8 mouse cellular contexts compared by ENCODE assay signal in the genomic region with DNA sequence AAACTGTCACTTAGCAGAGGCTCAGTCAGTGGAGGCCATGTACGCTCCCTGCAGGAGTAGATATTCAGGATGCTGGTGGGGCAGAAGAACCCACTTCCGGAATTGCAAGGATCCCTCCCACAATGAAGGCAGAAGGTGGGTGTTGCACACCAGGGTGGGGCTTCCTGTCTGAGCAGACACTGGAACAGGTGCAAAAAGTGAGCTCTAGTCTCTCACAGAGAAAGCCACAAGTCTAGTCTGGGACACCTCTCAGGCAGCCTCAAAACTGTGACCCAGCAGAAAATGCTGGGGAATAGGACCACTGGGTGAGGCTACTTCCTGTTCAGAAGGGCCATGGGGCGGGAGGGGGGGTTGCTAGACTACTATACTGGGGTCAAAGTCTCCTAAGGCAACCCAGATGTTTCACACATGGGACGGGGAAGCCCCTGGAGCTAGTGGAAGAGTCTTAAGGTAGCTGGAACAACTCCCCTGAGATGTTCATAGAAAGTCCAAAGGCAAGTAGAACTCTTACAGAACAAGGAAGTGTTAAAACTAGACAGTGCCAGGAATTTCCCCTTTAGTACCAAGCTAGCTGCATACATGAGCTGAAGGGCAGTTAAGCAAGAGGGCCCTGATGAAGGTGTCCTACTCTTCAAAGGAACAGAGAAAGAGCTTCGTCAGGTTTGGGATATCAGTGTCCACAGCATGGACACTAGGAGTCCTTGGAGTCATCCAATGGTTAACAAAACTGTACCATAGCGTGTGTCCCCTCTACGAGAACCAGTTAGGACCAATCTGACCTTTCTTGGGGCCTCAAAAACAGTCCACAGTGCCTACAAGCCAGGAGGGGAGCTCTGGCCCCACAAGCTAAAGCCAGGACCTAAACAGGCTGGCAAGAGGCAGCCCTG. TPM values are rescaled to one million over a fixed set of nuclear protein-coding genes. Genes with fewer than 3 reads are reported as not detected.
DNase-seq lines count a peak whose midpoint lies in the region; ATAC-seq lines count a peak whose summit lies in the region.

No protein-coding gene starts in this region.

- H3K36me3 ChIP-seq in heart, embryonic 15.5 days: peaks cover 21% of the 10 kb centered on the region

- 61% methylated on average over 7 of the region's 7 CpGs for WGBS in heart, embryonic 15.5 days

- H3K4me1 ChIP-seq in heart, embryonic 15.5 days (replicated peaks): peaks cover 83% of the 10 kb centered on the region

- DNase-seq in 416B (ENCODE audit: low read depth) (peak; percentile 87), A20 (ENCODE audit: low read depth, low spot score) (peak; percentile 78)
- no peak for DNase-seq in left cerebral cortex, adult 9 months (ENCODE audit: low spot score in 2 of 2)
- no peak for DNase-seq in urinary bladder, postnatal 25 days (ENCODE audit: low spot score)
- DNase-seq in urinary bladder, postnatal 10 days (ENCODE audit: low spot score): no peak

- H3K4me2 ChIP-seq in heart, embryonic 15.5 days: no peak overlapping the region

- peak overlapping the region; percentile 85; the same call in 1 of the 2 replicates for H3K27ac ChIP-seq in heart, embryonic 15.5 days

- no peak overlapping the region for H3K4me3 ChIP-seq in heart, embryonic 15.5 days

- no peaks in the 10 kb centered on the region for H3K27me3 ChIP-seq in heart, embryonic 15.5 days

- ATAC-seq in heart, embryonic 15.5 days (replicated peaks; ENCODE audit: insufficient number of reproducible peaks, insufficient read depth, low FRiP score, low read depth): no peak
- ATAC-seq in megakaryocyte, adult 5-6 weeks (ENCODE audit: poor library complexity, severe bottlenecking): peak; percentile 63
- ATAC-seq in erythroblast, adult 5-6 weeks (replicated peaks; ENCODE audit: low FRiP score, poor library complexity, severe bottlenecking): no peak

- no peaks in the 10 kb centered on the region for H3K9me3 ChIP-seq in heart, embryonic 15.5 days (replicated peaks)

- no peak overlapping the region for H3K9ac ChIP-seq in heart, embryonic 15.5 days

RNA-seq across cellular contexts. Expression of gene Ski, which starts 59.7 kb away (rescaled TPM):
- polyA plus RNA-seq in heart, embryonic 15.5 days (2015; fragmentation: Nextera tagmentation; extraction: Ambion mirVana): 11.0 and 13.6 TPM in 2 replicates
- total RNA-seq in megakaryocyte, adult 5-6 weeks (2015): 41.5 and 42.9 TPM in 2 replicates
- 12.4 and 13.3 TPM in 2 replicates for total RNA-seq in megakaryocyte, adult 5-6 weeks (2017)
- total RNA-seq in erythroblast, adult 5-6 weeks (2015; ENCODE audit: low replicate concordance): 8.8 and 10.8 TPM in 2 replicates
- total RNA-seq in erythroblast, adult 5-6 weeks (2017; ENCODE audit: low replicate concordance): 2.8 and 3.4 TPM in 2 replicates

Comparison
In these comparisons a context has a peak if more than half of its experiments do, and no peak if none do; other contexts are left out.
1. DNase-seq: peak in 416B (single experiment) and A20 (single experiment); none in left cerebral cortex, adult 9 months (0 of 2), urinary bladder, postnatal 25 days (single experiment) and urinary bladder, postnatal 10 days (single experiment).